Mouse (Mus musculus) heart, embryonic 14.5 days (tissue): ENCODE measurements around the gene Krtap27-1. TPM values are rescaled to one million over a fixed set of nuclear protein-coding genes. Genes with fewer than 3 reads are reported as not detected.

Source experiments
- ATAC-seq: fragments of 200-750 bp; cut with Nextera tagmentation; 2 replicates; pipeline ENCODE4 v1.8.0; 2017; ENCODE audit warnings: low read depth, moderate TSS enrichment; ENCODE audit not compliant: insufficient number of reproducible peaks, insufficient read depth, low FRiP score
- H3K27ac ChIP-seq, 2 experiments: fragments of 200-500 bp in 1 of 2; fragments of 300-500 bp in 1 of 2; sonication (generic) in 1 of 2; replicated peaks in 1 of 2; 2 replicates each; pipeline ENCODE4 v1.5.1; 2012 to 2014; ENCODE audit warnings: low read depth in 2 of 2, low read length in 2 of 2, control low read depth in 1 of 2, mild to moderate bottlenecking in 1 of 2, mixed read lengths in 1 of 2; ENCODE audit not compliant: control insufficient read depth in 1 of 2, insufficient read depth in 1 of 2
- H3K27me3 ChIP-seq: fragments of 300-500 bp; sonication (generic); 2 replicates; pipeline ENCODE4 v1.6.1; 2014; ENCODE audit warnings: mild to moderate bottlenecking, low read length, control low read depth; ENCODE audit not compliant: control insufficient read depth, insufficient read depth
- H3K36me3 ChIP-seq: fragments of 300-500 bp; sonication (generic); 2 replicates; pipeline ENCODE4 v1.6.1; 2014; ENCODE audit warnings: mild to moderate bottlenecking, control low read depth, low read length, mixed read lengths; ENCODE audit not compliant: control insufficient read depth, insufficient read depth
- H3K4me1 ChIP-seq, 2 experiments: fragments of 200-500 bp in 1 of 2; fragments of 300-500 bp in 1 of 2; sonication (generic) in 1 of 2; 2 replicates each; pipeline ENCODE4 v1.6.1; 2012 to 2014; ENCODE audit warnings: low read length in 2 of 2, control low read depth in 1 of 2, mixed read lengths in 1 of 2; ENCODE audit not compliant: control insufficient read depth in 2 of 2, insufficient read depth in 2 of 2
- H3K4me2 ChIP-seq: fragments of 300-500 bp; sonication (generic); 2 replicates; pipeline ENCODE4 v1.6.1; 2014; ENCODE audit warnings: mild to moderate bottlenecking, low read length
- H3K4me3 ChIP-seq, 2 experiments: fragments of 200-500 bp in 1 of 2; fragments of 300-500 bp in 1 of 2; sonication (generic) in 1 of 2; 2 replicates each; pipeline ENCODE4 v1.5.1; 2012 to 2014; ENCODE audit warnings: low read length in 2 of 2, mild to moderate bottlenecking in 2 of 2, control low read depth in 1 of 2, low read depth in 1 of 2, moderate library complexity in 1 of 2; ENCODE audit not compliant: control insufficient read depth in 1 of 2, insufficient read depth in 1 of 2
- H3K9ac ChIP-seq: fragments of 300-500 bp; sonication (generic); 2 replicates; pipeline ENCODE4 v1.6.1; 2014; ENCODE audit warnings: mild to moderate bottlenecking, low read length
- H3K9me3 ChIP-seq: fragments of 300-500 bp; sonication (generic); 2 replicates; pipeline ENCODE4 v1.6.1; 2016; ENCODE audit warnings: low read length, control low read depth; ENCODE audit not compliant: control insufficient read depth
- WGBS: fragments of 180-500 bp; shearing (Covaris S2); extraction: QIAGEN DNeasy Blood & Tissue Kit; methylation state at CpG from one replicate; pipeline ENCODE4 v1.1.7; 2014; 5-methylcytosine and 5-hydroxymethylcytosine counted together
- polyA plus RNA-seq: library from polyadenylated mRNA; unstranded; fragments of >200 nt; fragmentation: Nextera tagmentation; extraction: Ambion mirVana; gene quantifications from 2 replicates; pipeline ENCODE4 v1.2.1, GENCODE M21; 2014

Gene Krtap27-1
- polyA plus RNA-seq: not detected in 2 replicates

DNA sequence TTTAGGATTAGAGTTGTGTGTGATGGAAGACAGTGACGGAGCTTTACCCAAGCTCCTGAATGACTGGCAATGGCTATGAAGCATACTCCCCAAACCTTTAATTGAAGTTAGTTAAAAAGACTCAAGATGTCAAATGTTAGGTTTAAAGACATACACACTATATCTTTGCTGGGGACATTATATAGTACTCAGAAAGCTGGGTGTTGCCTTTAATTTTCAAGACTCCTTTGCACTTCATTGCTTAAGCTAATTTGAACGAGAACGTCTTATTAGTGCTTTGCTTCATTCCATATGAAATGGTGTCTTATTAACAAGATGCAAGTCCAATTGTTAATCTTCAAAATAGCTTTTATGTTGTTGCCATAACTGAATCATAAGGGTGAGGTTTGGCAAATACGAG is at the start of gene Krtap27-1:
Gene Krtap27-1, minus strand, starts transcription at position 101 of the 400 bp plus-strand sequence.
- H3K36me3 ChIP-seq: no peaks in the 10 kb centered on the region
- H3K27me3 ChIP-seq: no peaks in the 10 kb centered on the region
- no peak for ATAC-seq
- no peak within 1 kb of the TSS for H3K4me2 ChIP-seq
- H3K4me1 ChIP-seq: no peaks in the 10 kb centered on the region
- no peak within 1 kb of the TSS for H3K4me3 ChIP-seq
- 77% methylated on average over 4 of the region's 4 CpGs for WGBS
- no peak within 1 kb of the TSS for H3K9ac ChIP-seq
- H3K27ac ChIP-seq: no peak within 1 kb of the TSS
- no peaks in the 10 kb centered on the region for H3K9me3 ChIP-seq

DNA sequence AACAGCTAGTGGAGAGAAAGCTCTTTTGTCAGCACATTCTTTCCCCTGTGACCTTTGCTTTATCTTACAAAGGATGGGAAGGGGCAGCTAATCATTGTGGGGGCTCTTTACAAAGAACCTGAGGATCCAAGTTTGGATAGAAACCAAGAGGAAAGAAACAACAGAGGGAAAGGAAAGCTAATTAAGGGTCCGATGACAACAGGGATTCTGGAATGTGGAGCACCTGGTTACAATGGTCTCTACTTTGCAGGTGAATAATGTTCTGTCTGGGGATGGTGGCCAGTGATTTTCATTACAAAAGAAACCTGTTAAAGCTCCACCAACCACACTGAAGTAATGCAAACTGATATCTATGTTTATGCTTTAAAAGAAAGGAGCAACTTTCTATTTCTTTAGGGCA is 48.6 kb upstream of the Krtap27-1 start:
- Histone ChIP-seq H3K27me3 (no peaks in the 10 kb centered on the region), H3K4me1 (no peaks in the 10 kb centered on the region), H3K4me3 (no peak overlapping the region), H3K4me2 (no peak overlapping the region), H3K36me3 (no peaks in the 10 kb centered on the region), H3K27ac (no peak overlapping the region), H3K9me3 (no peaks in the 10 kb centered on the region), H3K9ac (no peak overlapping the region)
- WGBS: 40% methylated on average over 1 of the region's 1 CpGs
- ATAC-seq: no peak

GRCm38 (mm10) chr16:88716549-88716948 is 45.1 kb upstream of the Krtap27-1 start:
- H3K27ac ChIP-seq: no peak overlapping the region

GRCm38 (mm10) chr16:88711245-88711644 is 39.8 kb upstream of the Krtap27-1 start:
- Histone ChIP-seq H3K4me2 (no peak overlapping the region), H3K4me1 (no peaks in the 10 kb centered on the region), H3K9me3 (no peaks in the 10 kb centered on the region), H3K27me3 (no peaks in the 10 kb centered on the region), H3K9ac (no peak overlapping the region), H3K27ac (no peak overlapping the region), H3K36me3 (no peaks in the 10 kb centered on the region), H3K4me3 (no peak overlapping the region)
- ATAC-seq: no peak
- 76% methylated on average over 6 of the region's 6 CpGs for WGBS

More at GRCm38 (mm10) chr16:88716549-88716948, 45.1 kb upstream of the Krtap27-1 start:
- Histone ChIP-seq H3K4me3 (no peak overlapping the region), H3K27me3 (no peaks in the 10 kb centered on the region), H3K36me3 (no peaks in the 10 kb centered on the region), H3K4me1 (no peaks in the 10 kb centered on the region), H3K9ac (no peak overlapping the region), H3K9me3 (no peaks in the 10 kb centered on the region), H3K4me2 (no peak overlapping the region)
- no peak for ATAC-seq

DNA sequence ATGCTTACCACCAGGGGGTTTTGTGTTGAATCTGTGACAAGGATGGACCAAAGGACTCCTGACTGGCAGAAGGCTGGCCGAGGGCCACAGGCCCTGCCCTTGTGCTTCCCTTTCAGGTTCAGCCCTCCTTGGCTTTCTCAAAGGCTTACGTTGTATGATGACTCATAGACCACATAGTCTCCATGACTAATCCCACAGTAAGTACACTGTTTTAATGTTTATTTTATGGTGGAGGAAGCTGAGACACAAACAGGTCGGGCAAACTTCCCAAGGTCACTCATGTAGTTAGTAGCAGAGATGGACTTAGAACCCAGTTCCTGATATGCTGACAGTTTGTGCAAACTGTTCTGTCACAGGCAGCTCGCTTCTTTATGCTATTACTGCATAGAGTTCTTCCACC is 39.3 kb upstream of the Krtap27-1 start:
- H3K36me3 ChIP-seq: no peaks in the 10 kb centered on the region
- no peak overlapping the region for H3K9ac ChIP-seq
- no peaks in the 10 kb centered on the region for H3K4me1 ChIP-seq
- ATAC-seq: no peak
- no peaks in the 10 kb centered on the region for H3K27me3 ChIP-seq
- H3K27ac ChIP-seq: no peak overlapping the region
- no peaks in the 10 kb centered on the region for H3K9me3 ChIP-seq
- 58% methylated on average over 4 of the region's 4 CpGs for WGBS
- H3K4me3 ChIP-seq: no peak overlapping the region
- H3K4me2 ChIP-seq: no peak overlapping the region

- no peak within 1 kb of the TSS for H3K4me2 ChIP-seq
- H3K27ac ChIP-seq: no peak within 1 kb of the TSS
- no peaks in the 10 kb centered on the region for H3K9me3 ChIP-seq
These were observed 36.1 kb upstream of the Krtap27-1 start, which contains the start of gene 2310061N02Rik for GRCm38 (mm10) chr16:88707496-88708012. TSS of gene 2310061N02Rik (minus strand) at chr16:88707962.

DNA sequence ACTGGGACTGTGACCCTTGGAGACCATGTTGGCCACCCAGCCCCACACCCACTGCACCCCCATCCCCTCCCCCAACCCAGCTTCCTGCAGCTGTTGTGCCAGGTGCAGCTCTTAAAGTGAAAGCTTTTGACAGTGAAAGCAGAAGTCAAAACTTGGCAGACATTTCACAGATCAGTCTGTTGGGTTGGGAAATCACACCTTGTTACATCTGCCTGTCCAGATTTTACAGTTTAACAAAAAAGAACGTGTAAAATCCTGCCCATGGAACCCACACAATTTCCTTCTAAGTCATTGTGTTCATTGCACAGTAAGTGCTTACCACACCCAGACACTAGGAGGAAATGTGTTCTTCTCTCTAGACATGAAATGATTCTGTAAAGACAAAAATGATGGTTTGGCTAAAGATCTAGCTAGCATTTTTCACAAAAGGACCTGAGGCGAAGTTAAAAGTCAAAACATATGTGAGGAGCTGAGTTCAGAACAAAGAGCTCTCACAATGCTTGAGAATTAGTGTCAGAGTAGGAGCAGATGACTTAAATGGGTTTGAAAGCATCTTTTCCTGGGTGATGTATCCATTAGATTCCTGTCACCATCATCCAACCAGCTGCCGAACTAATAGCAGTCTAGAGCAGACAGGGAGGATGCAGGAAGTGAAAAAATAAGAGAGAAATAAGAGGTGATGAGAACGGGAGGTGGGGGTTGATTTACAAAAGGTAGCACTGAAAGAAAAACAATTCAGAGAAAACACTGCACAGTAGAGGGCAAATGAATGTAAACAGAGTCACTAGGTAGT is 29.8 kb upstream of the Krtap27-1 start:
- H3K9me3 ChIP-seq: no peaks in the 10 kb centered on the region
- H3K4me1 ChIP-seq: no peaks in the 10 kb centered on the region
- H3K27me3 ChIP-seq: no peaks in the 10 kb centered on the region
- 54% methylated on average over 4 of the region's 4 CpGs for WGBS
- no peak overlapping the region for H3K27ac ChIP-seq
- no peak overlapping the region for H3K9ac ChIP-seq
- H3K36me3 ChIP-seq: no peaks in the 10 kb centered on the region
- H3K4me3 ChIP-seq: no peak overlapping the region
- H3K4me2 ChIP-seq: no peak overlapping the region
- no peak for ATAC-seq

More at GRCm38 (mm10) chr16:88707496-88708012, 36.1 kb upstream of the Krtap27-1 start, which contains the start of gene 2310061N02Rik:
- WGBS: 78% methylated on average over 10 of the region's 10 CpGs
- no peak within 1 kb of the TSS for H3K4me3 ChIP-seq
- no peaks in the 10 kb centered on the region for H3K4me1 ChIP-seq
- H3K9ac ChIP-seq: no peak within 1 kb of the TSS
- no peaks in the 10 kb centered on the region for H3K36me3 ChIP-seq
- no peaks in the 10 kb centered on the region for H3K27me3 ChIP-seq
- no peak for ATAC-seq
